Mouse (Mus musculus): ENCODE results near the gene AI464131. TPM values are rescaled to one million over a fixed set of nuclear protein-coding genes. Genes with fewer than 3 reads are reported as not detected.

AI464131 gene
- polyA plus RNA-seq (2016; fragmentation: Nextera tagmentation; extraction: Ambion mirVana) = 7.3 and 9.2 TPM in 2 replicates

DNA sequence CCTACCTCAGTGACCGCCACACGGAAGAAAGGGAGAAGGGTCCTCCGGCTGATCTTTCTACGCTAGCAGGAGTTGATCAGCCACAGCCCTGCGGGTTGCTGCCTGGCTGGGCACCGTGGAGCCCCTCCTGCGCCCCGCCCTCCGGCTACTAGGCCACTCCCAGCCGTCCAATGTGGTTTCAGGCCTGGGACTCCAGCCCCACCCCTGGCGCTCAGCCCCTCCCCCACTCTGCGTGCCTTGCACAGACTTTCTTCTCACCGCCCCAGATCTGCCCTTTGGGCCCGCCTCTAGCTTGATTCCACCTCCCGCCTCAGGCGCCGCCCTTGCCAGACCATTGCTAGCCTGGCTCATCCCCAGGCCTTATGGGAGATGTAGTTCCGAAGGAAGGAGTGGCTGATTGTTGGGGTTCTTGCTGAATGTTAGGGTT, at the start of gene AI464131:
Gene AI464131 (minus strand): TSS at position 91 of the 427 bp plus-strand sequence.
- H3K27me3 ChIP-seq (ENCODE audit: low read depth, poor library complexity, severe bottlenecking) = peaks cover 70% of the 10 kb centered on the region
- peak; percentile 99 for DNase-seq (ENCODE audit: low spot score)
- H3K36me3 ChIP-seq = no peaks in the 10 kb centered on the region
- WGBS = 1% methylated on average over 18 of the region's 18 CpGs
- H3K4me3 ChIP-seq = peak within 1 kb of the TSS; percentile 61
- H3K4me1 ChIP-seq = peaks cover 64% of the 10 kb centered on the region
- H3K9me3 ChIP-seq (replicated peaks) = no peaks in the 10 kb centered on the region
- peak within 1 kb of the TSS; percentile 79 for H3K27ac ChIP-seq (replicated peaks)

DNA sequence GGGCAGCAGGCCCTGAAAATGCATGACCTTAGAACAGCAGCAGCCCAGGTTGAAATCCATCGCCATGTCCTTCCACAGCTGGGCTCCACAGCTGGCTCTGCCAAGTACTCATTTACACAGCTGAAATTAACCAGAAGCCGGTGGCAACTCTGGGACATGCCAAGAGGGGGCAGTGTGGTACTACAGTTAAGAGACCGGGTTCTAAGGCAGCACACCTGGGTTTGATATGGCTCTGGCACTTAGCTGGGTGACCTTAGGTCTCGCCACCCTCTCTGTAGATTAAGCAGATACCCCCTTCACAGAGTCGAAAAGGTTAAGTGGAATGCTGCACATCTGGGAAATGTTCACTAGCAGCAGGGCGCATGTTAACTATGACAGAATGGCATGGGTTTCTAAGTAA, 49.7 kb upstream of the AI464131 start:
- no peaks in the 10 kb centered on the region for H3K9me3 ChIP-seq (replicated peaks)
- no peak overlapping the region for H3K4me3 ChIP-seq
- WGBS = 42% methylated on average over 6 of the region's 6 CpGs
- H3K36me3 ChIP-seq = no peaks in the 10 kb centered on the region
- no peak overlapping the region for H3K27ac ChIP-seq (replicated peaks)
- peaks cover 24% of the 10 kb centered on the region for H3K4me1 ChIP-seq
- DNase-seq (ENCODE audit: low spot score) = peak; percentile 73
- H3K27me3 ChIP-seq (ENCODE audit: low read depth, poor library complexity, severe bottlenecking) = no peaks in the 10 kb centered on the region

GRCm38 (mm10) chr4:41547086-41547485, 44.2 kb upstream of the AI464131 start:
- Histone ChIP-seq H3K4me1 (peaks cover 33% of the 10 kb centered on the region), H3K36me3 (no peaks in the 10 kb centered on the region), H3K9me3 (replicated peaks) (no peaks in the 10 kb centered on the region), H3K27me3 (ENCODE audit: low read depth, poor library complexity, severe bottlenecking) (no peaks in the 10 kb centered on the region), H3K27ac (replicated peaks) (no peak overlapping the region), H3K4me3 (no peak overlapping the region)
- no peak for DNase-seq (ENCODE audit: low spot score)
- WGBS = 79% methylated on average over 1 of the region's 1 CpGs

- Histone ChIP-seq H3K27me3 (ENCODE audit: low read depth, poor library complexity, severe bottlenecking) (no peaks in the 10 kb centered on the region), H3K4me3 (no peak overlapping the region), H3K36me3 (no peaks in the 10 kb centered on the region), H3K9me3 (replicated peaks) (no peaks in the 10 kb centered on the region), H3K4me1 (peaks cover 33% of the 10 kb centered on the region), H3K27ac (replicated peaks) (no peak overlapping the region)
- peak; percentile 46 for DNase-seq (ENCODE audit: low spot score)
- WGBS = 25% methylated on average over 8 of the region's 8 CpGs
Measured at GRCm38 (mm10) chr4:41545985-41546384, 43.1 kb upstream of the AI464131 start.

DNA sequence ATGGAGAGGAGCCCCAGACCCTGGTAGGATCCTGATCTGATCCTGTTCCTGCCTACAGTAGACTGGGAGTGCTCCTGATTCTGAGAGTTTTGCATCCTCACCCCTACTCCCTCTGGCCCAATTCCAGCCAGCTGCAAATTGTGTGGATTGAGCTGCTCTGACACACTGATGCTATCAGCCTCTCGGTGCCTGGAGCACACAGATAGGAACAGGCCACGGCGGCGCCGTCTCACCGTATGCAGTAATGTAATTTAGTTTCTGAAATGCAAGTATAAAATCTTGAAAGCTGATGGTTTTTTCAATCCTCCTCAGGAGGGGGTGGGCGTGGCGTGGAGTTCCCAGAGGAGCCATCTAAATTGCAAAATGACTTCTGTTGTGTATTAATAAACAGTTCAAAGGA, 39.3 kb upstream of the AI464131 start:
- no peak for DNase-seq (ENCODE audit: low spot score)
- H3K9me3 ChIP-seq (replicated peaks) = no peaks in the 10 kb centered on the region; the same call in 1 of the 2 replicates
- H3K27ac ChIP-seq (replicated peaks) = no peak overlapping the region
- no peaks in the 10 kb centered on the region for H3K27me3 ChIP-seq (ENCODE audit: low read depth, poor library complexity, severe bottlenecking)
- no peak overlapping the region for H3K4me3 ChIP-seq
- peaks cover 10% of the 10 kb centered on the region; the same call in 1 of the 2 replicates for H3K36me3 ChIP-seq
- WGBS = 86% methylated on average over 8 of the region's 8 CpGs
- H3K4me1 ChIP-seq = peaks cover 33% of the 10 kb centered on the region

- no peak for DNase-seq (ENCODE audit: low spot score)
- WGBS = 76% methylated on average over 5 of the region's 5 CpGs
- H3K27ac ChIP-seq (replicated peaks) = no peak overlapping the region
- H3K4me1 ChIP-seq = peaks cover 19% of the 10 kb centered on the region
- no peaks in the 10 kb centered on the region for H3K27me3 ChIP-seq (ENCODE audit: low read depth, poor library complexity, severe bottlenecking)
- no peaks in the 10 kb centered on the region; the same call in 1 of the 2 replicates for H3K9me3 ChIP-seq (replicated peaks)
- peaks cover 10% of the 10 kb centered on the region; the same call in 1 of the 2 replicates for H3K36me3 ChIP-seq
- no peak overlapping the region for H3K4me3 ChIP-seq
Measured at GRCm38 (mm10) chr4:41534866-41535265, 32.0 kb upstream of the AI464131 start.

DNA sequence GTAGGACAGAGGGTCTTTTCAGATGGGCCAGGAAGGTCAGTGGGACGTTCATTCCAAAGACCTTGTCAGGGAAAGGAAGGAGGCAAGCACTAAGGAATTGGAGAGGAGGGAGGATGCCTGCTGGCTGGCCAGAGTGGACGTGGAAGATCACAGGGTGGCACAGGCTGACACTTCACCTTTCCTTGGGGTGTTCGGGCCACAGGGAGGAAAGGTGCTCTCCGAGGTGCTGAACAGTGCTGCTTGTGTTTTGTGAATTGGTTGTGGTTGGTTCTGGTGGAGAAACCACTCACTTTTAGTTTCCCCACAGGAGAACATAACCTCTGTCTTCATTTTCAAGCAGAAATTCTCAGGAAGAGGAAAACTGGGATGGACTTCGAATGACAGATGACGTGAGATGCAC, 29.5 kb upstream of the AI464131 start:
- H3K9me3 ChIP-seq (replicated peaks) = no peaks in the 10 kb centered on the region; the same call in 1 of the 2 replicates
- H3K27me3 ChIP-seq (ENCODE audit: low read depth, poor library complexity, severe bottlenecking) = no peaks in the 10 kb centered on the region
- H3K4me1 ChIP-seq = peaks cover 38% of the 10 kb centered on the region
- H3K4me3 ChIP-seq = no peak overlapping the region
- no peak overlapping the region for H3K27ac ChIP-seq (replicated peaks)
- 30% methylated on average over 6 of the region's 6 CpGs for WGBS
- no peak for DNase-seq (ENCODE audit: low spot score)
- peaks cover 1% of the 10 kb centered on the region; the same call in 1 of the 2 replicates for H3K36me3 ChIP-seq

DNA sequence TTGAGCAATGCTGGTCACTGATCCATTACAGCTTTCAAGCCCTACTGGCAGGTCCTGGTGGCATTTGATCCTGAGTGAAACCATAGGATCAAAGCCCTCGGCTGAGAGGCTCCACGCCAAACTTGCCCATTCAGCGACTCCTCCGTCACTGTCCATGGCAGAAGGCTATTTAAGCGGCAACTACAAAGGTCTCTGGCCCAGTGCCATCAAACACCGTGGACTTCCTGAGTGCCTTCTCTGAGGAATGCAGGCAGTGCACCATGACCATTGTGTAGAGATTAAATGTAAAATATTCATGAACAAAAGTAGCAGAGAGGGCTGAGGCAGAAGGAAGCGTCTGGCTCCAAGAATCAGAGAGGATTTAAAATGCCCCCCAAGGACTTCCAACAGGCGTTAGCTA, 25.1 kb upstream of the AI464131 start:
- DNase-seq (ENCODE audit: low spot score) = peak; percentile 67
- H3K9me3 ChIP-seq (replicated peaks) = no peaks in the 10 kb centered on the region
- no peaks in the 10 kb centered on the region for H3K27me3 ChIP-seq (ENCODE audit: low read depth, poor library complexity, severe bottlenecking)
- H3K36me3 ChIP-seq = 0 out of 2 replicates have a peak, but pooled peaks cover 2% of the 10 kb centered on the region
- H3K27ac ChIP-seq (replicated peaks) = peak overlapping the region; percentile 88
- H3K4me1 ChIP-seq = peaks cover 69% of the 10 kb centered on the region
- WGBS = 16% methylated on average over 8 of the region's 8 CpGs
- peak overlapping the region; percentile 9; the same call in 1 of the 2 replicates for H3K4me3 ChIP-seq

DNA sequence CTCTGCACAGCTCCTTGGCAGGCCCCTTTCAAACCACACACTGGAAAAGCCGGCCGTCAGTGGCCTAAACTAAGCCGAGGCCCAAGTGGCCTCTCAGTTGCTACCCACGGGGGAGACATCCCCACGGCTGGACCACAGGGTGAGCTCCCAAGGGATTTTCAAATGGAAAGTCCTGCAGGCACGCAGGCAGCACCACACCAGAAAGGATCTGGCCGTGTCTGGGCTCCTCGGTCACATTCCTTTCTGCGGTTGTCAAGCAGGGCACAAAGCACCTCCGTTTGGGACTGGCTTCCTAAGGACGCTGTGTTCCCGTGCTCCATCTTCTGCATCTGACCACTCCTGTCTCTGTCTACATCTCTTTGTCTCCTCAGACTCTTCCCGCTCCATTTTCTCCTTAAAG, 24.2 kb upstream of the AI464131 start:
- peak overlapping the region; percentile 30; the same call in 1 of the 2 replicates for H3K4me3 ChIP-seq
- peaks cover 74% of the 10 kb centered on the region for H3K4me1 ChIP-seq
- 0 out of 2 replicates have a peak, but pooled peaks cover 2% of the 10 kb centered on the region for H3K36me3 ChIP-seq
- 15% methylated on average over 13 of the region's 13 CpGs for WGBS
- DNase-seq (ENCODE audit: low spot score) = peak; percentile 78
- H3K27me3 ChIP-seq (ENCODE audit: low read depth, poor library complexity, severe bottlenecking) = peaks cover 4% of the 10 kb centered on the region; the same call in 1 of the 2 replicates
- peak overlapping the region; percentile 88 for H3K27ac ChIP-seq (replicated peaks)
- H3K9me3 ChIP-seq (replicated peaks) = no peaks in the 10 kb centered on the region

DNA sequence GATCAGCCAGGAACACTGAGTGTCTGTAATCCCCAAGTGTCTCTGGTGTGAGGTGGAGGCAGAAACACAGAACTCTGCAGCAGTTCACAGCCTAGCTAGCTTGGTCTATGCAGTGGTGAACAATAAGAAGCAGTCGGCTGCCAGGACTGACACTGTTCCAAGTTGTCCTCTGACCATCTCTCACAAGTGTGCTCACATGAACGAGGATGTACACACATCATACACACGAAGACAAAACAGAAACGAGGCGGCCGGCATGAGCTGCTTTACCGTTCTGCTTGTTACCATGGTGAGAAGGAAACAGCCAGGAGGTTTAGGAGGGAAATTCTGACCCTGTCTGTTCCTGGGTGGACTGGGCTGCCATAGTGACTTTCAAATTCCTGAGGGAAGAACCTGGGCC, 23.7 kb upstream of the AI464131 start:
- H3K27me3 ChIP-seq (ENCODE audit: low read depth, poor library complexity, severe bottlenecking) = peaks cover 9% of the 10 kb centered on the region; the same call in 1 of the 2 replicates
- DNase-seq (ENCODE audit: low spot score) = peak; percentile 61
- peak overlapping the region; percentile 30; the same call in 1 of the 2 replicates for H3K4me3 ChIP-seq
- peaks cover 77% of the 10 kb centered on the region for H3K4me1 ChIP-seq
- H3K9me3 ChIP-seq (replicated peaks) = no peaks in the 10 kb centered on the region
- peaks cover 3% of the 10 kb centered on the region for H3K36me3 ChIP-seq
- peak overlapping the region; percentile 88 for H3K27ac ChIP-seq (replicated peaks)
- 35% methylated on average over 7 of the region's 7 CpGs for WGBS

- H3K9me3 ChIP-seq (replicated peaks) = no peaks in the 10 kb centered on the region
- 80% methylated on average over 9 of the region's 9 CpGs for WGBS
- H3K36me3 ChIP-seq = peaks cover 10% of the 10 kb centered on the region
- H3K27me3 ChIP-seq (ENCODE audit: low read depth, poor library complexity, severe bottlenecking) = peaks cover 24% of the 10 kb centered on the region; the same call in 1 of the 2 replicates
- H3K27ac ChIP-seq (replicated peaks) = no peak overlapping the region
- H3K4me3 ChIP-seq = no peak overlapping the region
- no peak for DNase-seq (ENCODE audit: low spot score)
- H3K4me1 ChIP-seq = peaks cover 69% of the 10 kb centered on the region
Measured at GRCm38 (mm10) chr4:41524829-41525228, 22.0 kb upstream of the AI464131 start.

DNA sequence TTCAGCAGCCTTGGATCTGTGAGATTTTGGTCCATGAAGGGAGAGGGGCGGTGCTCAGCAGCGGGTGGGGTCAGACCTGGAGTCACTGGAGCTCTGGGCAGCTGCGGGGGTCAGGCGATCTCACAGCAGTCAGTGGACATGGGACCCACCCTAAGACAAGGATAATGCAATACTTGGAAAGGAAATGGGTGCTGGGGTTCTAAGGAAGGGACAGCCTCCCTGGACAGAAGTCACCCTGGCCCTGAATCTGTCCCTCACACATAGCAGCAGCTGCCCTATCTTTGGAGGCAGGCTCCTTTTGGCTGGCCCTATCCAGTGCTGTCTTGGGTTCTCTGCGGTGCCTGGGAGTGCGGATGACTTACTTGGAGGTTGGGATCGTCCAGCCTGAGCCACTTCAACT, 21.0 kb upstream of the AI464131 start:
- Histone ChIP-seq H3K9me3 (replicated peaks) (no peaks in the 10 kb centered on the region), H3K27me3 (ENCODE audit: low read depth, poor library complexity, severe bottlenecking) (peaks cover 25% of the 10 kb centered on the region; the same call in 1 of the 2 replicates), H3K27ac (replicated peaks) (peak overlapping the region; percentile 9; the same call in 1 of the 2 replicates), H3K36me3 (peaks cover 18% of the 10 kb centered on the region), H3K4me3 (no peak overlapping the region), H3K4me1 (peaks cover 65% of the 10 kb centered on the region)
- WGBS = 81% methylated on average over 7 of the region's 7 CpGs
- DNase-seq (ENCODE audit: low spot score) = no peak

DNA sequence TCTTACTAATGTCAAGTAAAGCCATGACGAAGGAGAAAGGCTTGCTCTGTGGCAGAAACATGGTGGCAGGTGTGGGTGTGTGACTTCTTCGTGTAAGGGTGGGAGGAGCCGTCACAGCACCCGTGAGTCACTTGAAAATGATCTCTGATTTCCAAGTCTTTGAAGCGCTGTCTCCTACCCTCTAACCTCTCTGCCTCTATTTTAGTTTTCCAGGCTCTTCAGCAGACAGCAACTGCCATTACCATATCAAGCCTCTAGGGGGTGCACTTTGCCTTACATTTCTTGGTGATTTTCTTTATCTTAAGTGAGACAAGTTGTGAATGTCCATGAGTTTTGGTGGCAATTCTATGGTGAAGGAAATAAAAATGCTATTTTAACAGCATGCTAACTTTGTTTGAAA, 19.9 kb upstream of the AI464131 start:
- Histone ChIP-seq H3K36me3 (peaks cover 22% of the 10 kb centered on the region), H3K4me3 (no peak overlapping the region), H3K27ac (replicated peaks) (0 out of 2 replicates have a peak overlapping the region, but pooled peaks have one; percentile 6), H3K4me1 (peaks cover 54% of the 10 kb centered on the region), H3K27me3 (ENCODE audit: low read depth, poor library complexity, severe bottlenecking) (peaks cover 25% of the 10 kb centered on the region; the same call in 1 of the 2 replicates), H3K9me3 (replicated peaks) (no peaks in the 10 kb centered on the region)
- WGBS = 60% methylated on average over 5 of the region's 5 CpGs
- peak; percentile 41 for DNase-seq (ENCODE audit: low spot score)
